Mouse (Mus musculus) midbrain, embryonic 16.5 days (tissue): ENCODE measurements around the gene Suz12. TPM values are rescaled to one million over a fixed set of nuclear protein-coding genes. Genes with fewer than 3 reads are reported as not detected.
"Not testable (repeated sequence)": the region's sequence is repeated elsewhere in the genome, so short reads cannot be mapped to it uniquely, and the experiment has no call there.

Experiments
- ATAC-seq: fragments of 200-750 bp; cut with Nextera tagmentation; 2 replicates; pipeline ENCODE4 v1.8.0; 2017; ENCODE audit warnings: moderate TSS enrichment
- H3K27ac ChIP-seq: fragments of 300-500 bp; sonication (generic); 2 replicates; pipeline ENCODE4 v1.5.1; 2014; ENCODE audit warnings: mild to moderate bottlenecking, low read length, mixed read lengths
- H3K27me3 ChIP-seq: fragments of 300-500 bp; sonication (generic); 2 replicates; pipeline ENCODE4 v1.6.1; 2014; ENCODE audit warnings: low read depth, low read length, mixed read lengths; ENCODE audit not compliant: control insufficient read depth, insufficient read depth
- H3K36me3 ChIP-seq: fragments of 300-500 bp; sonication (generic); 2 replicates; pipeline ENCODE4 v1.6.1; 2014; ENCODE audit warnings: mild to moderate bottlenecking, low read length, moderate library complexity, mixed read lengths; ENCODE audit not compliant: control insufficient read depth, insufficient read depth
- H3K4me1 ChIP-seq: fragments of 300-500 bp; sonication (generic); 2 replicates; pipeline ENCODE4 v1.6.1; 2014; ENCODE audit warnings: mild to moderate bottlenecking, low read length, mixed read lengths; ENCODE audit not compliant: control insufficient read depth, insufficient read depth
- H3K4me2 ChIP-seq: fragments of 300-500 bp; sonication (generic); 2 replicates; pipeline ENCODE4 v1.6.1; 2014; ENCODE audit warnings: mild to moderate bottlenecking, low read length, mixed read lengths
- H3K4me3 ChIP-seq: fragments of 300-500 bp; sonication (generic); 2 replicates; pipeline ENCODE4 v1.5.1; 2014; ENCODE audit warnings: low read depth, mild to moderate bottlenecking, low read length, moderate library complexity, mixed read lengths
- H3K9ac ChIP-seq: fragments of 300-500 bp; sonication (generic); 2 replicates; pipeline ENCODE4 v1.6.1; 2014; ENCODE audit warnings: low read depth, low read length, mixed read lengths
- H3K9me3 ChIP-seq: fragments of 300-500 bp; sonication (generic); replicated peaks from 2 replicates; pipeline ENCODE4 v1.6.1; 2014; ENCODE audit warnings: mild to moderate bottlenecking, low read length, mixed read lengths; ENCODE audit not compliant: control insufficient read depth, poor library complexity, severe bottlenecking
- WGBS: fragments of 180-500 bp; shearing (Covaris S2); extraction: QIAGEN DNeasy Blood & Tissue Kit; methylation state at CpG from one replicate; pipeline ENCODE4 v1.1.7; 2014; 5-methylcytosine and 5-hydroxymethylcytosine counted together
- polyA plus RNA-seq: library from polyadenylated mRNA; unstranded; fragments of >200 nt; fragmentation: Nextera tagmentation; extraction: Ambion mirVana; gene quantifications from 2 replicates; pipeline ENCODE4 v1.2.1, GENCODE M21; 2015

Gene Suz12
- polyA plus RNA-seq, 1 experiment from 2014 or later, result 11.7 TPM

DNA sequence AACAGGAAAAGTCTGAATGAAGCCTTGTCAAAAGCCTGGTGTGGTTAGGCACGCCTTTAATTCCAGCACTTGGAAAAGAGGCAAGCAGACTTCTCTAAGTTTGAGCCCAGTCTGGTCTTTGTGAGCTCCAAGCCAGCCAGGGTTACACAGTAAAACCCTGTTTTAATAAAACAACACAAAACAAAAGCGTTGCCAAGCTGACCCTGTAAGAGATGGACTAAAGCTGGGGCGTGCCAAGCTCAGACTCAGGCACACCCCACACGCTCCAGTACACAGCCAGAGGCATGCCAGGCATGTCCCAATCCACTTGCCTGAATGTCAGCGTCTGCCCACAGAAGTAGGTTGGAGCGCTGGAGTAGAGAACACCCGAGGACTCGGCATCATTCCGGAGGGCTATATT, 63.2 kb downstream of the Suz12 start:
- WGBS, result 88% methylated on average over 9 of the region's 9 CpGs

GRCm38 (mm10) chr11:80062159-80062558, 69.3 kb downstream of the Suz12 start:
- WGBS, result 56% methylated on average over 4 of the region's 4 CpGs
- ATAC-seq, result no peak
- H3K27ac ChIP-seq, result no peak overlapping the region
- no peak overlapping the region for H3K4me2 ChIP-seq
- H3K36me3 ChIP-seq, result no peaks in the 10 kb centered on the region
- no peaks in the 10 kb centered on the region for H3K4me1 ChIP-seq
- no peak overlapping the region for H3K4me3 ChIP-seq
- H3K9me3 ChIP-seq, result no peaks in the 10 kb centered on the region
- H3K27me3 ChIP-seq, result no peaks in the 10 kb centered on the region
- no peak overlapping the region for H3K9ac ChIP-seq

More for the DNA sequence above, 63.2 kb downstream of the Suz12 start:
- H3K4me3 ChIP-seq, result no peak overlapping the region
- ATAC-seq, result no peak
- H3K27me3 ChIP-seq, result no peaks in the 10 kb centered on the region
- peaks cover 3% of the 10 kb centered on the region; the same call in 1 of the 2 replicates for H3K36me3 ChIP-seq
- no peaks in the 10 kb centered on the region for H3K4me1 ChIP-seq
- no peak overlapping the region for H3K27ac ChIP-seq
- no peaks in the 10 kb centered on the region for H3K9me3 ChIP-seq
- H3K9ac ChIP-seq, result no peak overlapping the region
- H3K4me2 ChIP-seq, result no peak overlapping the region

DNA sequence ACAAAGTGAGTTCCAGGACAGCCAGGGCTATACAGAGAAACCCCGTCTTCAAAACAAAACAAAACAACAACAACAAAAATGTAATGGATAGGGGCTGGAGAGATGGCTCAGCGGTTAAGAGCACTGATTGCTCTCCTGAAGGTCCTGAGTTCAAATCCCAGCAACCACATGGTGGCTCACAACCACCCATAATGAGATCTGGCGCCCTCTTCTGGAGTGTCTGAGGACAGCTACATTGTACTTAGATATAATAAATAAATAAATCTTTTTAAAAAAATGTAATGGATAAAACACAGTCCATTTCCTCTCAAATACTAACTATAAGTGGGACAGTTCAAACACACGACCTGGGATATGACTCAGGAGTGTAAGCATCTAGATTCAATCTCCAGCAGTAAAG, 73.5 kb downstream of the Suz12 start:
- H3K27ac ChIP-seq, H3K4me2 ChIP-seq, H3K4me1 ChIP-seq, H3K9me3 ChIP-seq, H3K4me3 ChIP-seq, H3K9ac ChIP-seq, ATAC-seq, H3K27me3 ChIP-seq, H3K36me3 ChIP-seq: not testable (repeated sequence)
- WGBS, result 88% methylated on average over 4 of the region's 4 CpGs

DNA sequence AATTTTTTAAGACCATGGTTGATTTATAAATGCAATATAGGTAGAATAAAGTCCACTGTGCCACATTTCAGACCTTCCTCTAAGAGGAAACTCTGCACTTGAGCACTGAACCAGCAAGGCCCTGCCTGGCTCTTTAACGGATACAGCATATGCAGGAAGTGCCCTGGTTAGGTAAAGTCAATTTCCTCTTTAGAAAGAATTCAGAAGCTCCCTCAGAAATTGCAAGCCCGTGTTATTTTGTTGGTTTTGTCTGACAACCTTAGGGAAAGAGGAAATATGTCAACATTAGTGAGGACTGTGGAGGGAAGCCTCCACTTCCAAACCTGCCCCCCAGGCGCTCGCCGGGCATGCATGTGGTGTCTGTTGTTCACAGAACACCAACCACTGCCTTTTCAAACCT, 74.7 kb downstream of the Suz12 start:
- Histone ChIP-seq H3K9me3 (no peaks in the 10 kb centered on the region), H3K36me3 (no peaks in the 10 kb centered on the region), H3K27ac (no peak overlapping the region), H3K4me2 (no peak overlapping the region), H3K4me3 (no peak overlapping the region), H3K9ac (no peak overlapping the region), H3K4me1 (no peaks in the 10 kb centered on the region), H3K27me3 (no peaks in the 10 kb centered on the region)
- 90% methylated on average over 5 of the region's 5 CpGs for WGBS
- no peak for ATAC-seq

DNA sequence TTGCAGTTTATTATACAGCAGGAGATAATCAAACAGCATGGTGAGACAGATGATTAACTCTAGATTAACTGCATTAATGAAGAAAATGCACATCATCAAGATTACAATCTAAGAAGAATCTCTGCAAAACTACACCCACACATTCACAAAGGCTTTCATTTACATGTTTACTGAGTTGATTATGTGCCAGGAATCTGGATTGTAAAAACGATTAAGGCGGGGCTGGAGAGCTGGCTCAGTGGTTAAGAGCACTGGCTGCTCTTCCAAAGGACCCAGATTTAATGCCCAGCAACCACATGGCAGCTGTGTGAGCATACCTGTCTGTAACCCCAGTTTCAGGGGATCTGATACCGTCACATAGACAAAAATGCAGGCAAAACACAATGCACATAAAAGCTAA, 76.9 kb downstream of the Suz12 start:
- Histone ChIP-seq H3K27me3 (no peaks in the 10 kb centered on the region), H3K4me2 (no peak overlapping the region), H3K36me3 (no peaks in the 10 kb centered on the region), H3K27ac (no peak overlapping the region), H3K9ac (no peak overlapping the region), H3K4me1 (no peaks in the 10 kb centered on the region), H3K9me3 (no peaks in the 10 kb centered on the region), H3K4me3 (no peak overlapping the region)
- no peak for ATAC-seq
- 92% methylated on average over 3 of the region's 3 CpGs for WGBS

GRCm38 (mm10) chr11:80071039-80071438, 78.1 kb downstream of the Suz12 start:
- no peak overlapping the region for H3K4me2 ChIP-seq
- 96% methylated on average over 2 of the region's 2 CpGs for WGBS

GRCm38 (mm10) chr11:80072365-80072764, 79.5 kb downstream of the Suz12 start:
- WGBS, result 96% methylated on average over 3 of the region's 3 CpGs
- Histone ChIP-seq H3K27ac (no peak overlapping the region), H3K27me3 (no peaks in the 10 kb centered on the region), H3K36me3 (no peaks in the 10 kb centered on the region), H3K4me2 (no peak overlapping the region), H3K9ac (no peak overlapping the region), H3K4me1 (no peaks in the 10 kb centered on the region), H3K4me3 (no peak overlapping the region), H3K9me3 (no peaks in the 10 kb centered on the region)
- ATAC-seq, result no peak

More at GRCm38 (mm10) chr11:80071039-80071438, 78.1 kb downstream of the Suz12 start:
- no peak for ATAC-seq
- no peaks in the 10 kb centered on the region for H3K4me1 ChIP-seq
- H3K27me3 ChIP-seq, result no peaks in the 10 kb centered on the region
- no peaks in the 10 kb centered on the region for H3K36me3 ChIP-seq
- H3K4me3 ChIP-seq, result no peak overlapping the region
- H3K9me3 ChIP-seq, result no peaks in the 10 kb centered on the region
- H3K9ac ChIP-seq, result no peak overlapping the region
- H3K27ac ChIP-seq, result no peak overlapping the region

GRCm38 (mm10) chr11:80075608-80076277, 82.8 kb downstream of the Suz12 start:
- no peak overlapping the region for H3K4me2 ChIP-seq
- H3K4me1 ChIP-seq, result peaks cover 3% of the 10 kb centered on the region; the same call in 1 of the 2 replicates
- H3K36me3 ChIP-seq, result no peaks in the 10 kb centered on the region
- ATAC-seq, result no peak
- no peak overlapping the region for H3K4me3 ChIP-seq
- no peaks in the 10 kb centered on the region for H3K27me3 ChIP-seq
- H3K9me3 ChIP-seq, result no peaks in the 10 kb centered on the region
- H3K27ac ChIP-seq, result no peak overlapping the region
- no peak overlapping the region for H3K9ac ChIP-seq
- WGBS, result 94% methylated on average over 5 of the region's 5 CpGs

GRCm38 (mm10) chr11:80077784-80078545, 85.1 kb downstream of the Suz12 start:
- H3K27ac ChIP-seq, result no peak overlapping the region
- H3K4me3 ChIP-seq, result no peak overlapping the region
- 71% methylated on average over 13 of the region's 14 CpGs for WGBS
- no peak for ATAC-seq
- peaks cover 8% of the 10 kb centered on the region; the same call in 1 of the 2 replicates for H3K4me1 ChIP-seq
- H3K27me3 ChIP-seq, result no peaks in the 10 kb centered on the region
- no peaks in the 10 kb centered on the region for H3K9me3 ChIP-seq
- H3K36me3 ChIP-seq, result no peaks in the 10 kb centered on the region
- no peak overlapping the region for H3K9ac ChIP-seq
- no peak overlapping the region for H3K4me2 ChIP-seq
